Mouse (Mus musculus): ENCODE measurements around the gene Armc2. TPM values are rescaled to one million over a fixed set of nuclear protein-coding genes. Genes with fewer than 3 reads are reported as not detected.

Armc2 gene
- 2.3 and 2.5 TPM in 2 replicates for polyA plus RNA-seq (2015; fragmentation: Nextera tagmentation; extraction: Ambion mirVana)

GRCm38 (mm10) chr10:42018016-42018949 is at the start of gene Armc2:
Gene Armc2 (minus strand): TSS chr10:42018442.
- 3% methylated on average over 55 of the region's 58 CpGs for WGBS

GRCm38 (mm10) chr10:42064446-42064845 is 46.2 kb upstream of the Armc2 start:
- H3K4me2 ChIP-seq (ENCODE audit: low read depth, low read length), result no peak overlapping the region
- no peak overlapping the region for H3K4me3 ChIP-seq (ENCODE audit: low read length)
- no peak overlapping the region for H3K27ac ChIP-seq (ENCODE audit: low read length)
- H3K36me3 ChIP-seq (ENCODE audit: control insufficient read depth, insufficient read depth), result no peaks in the 10 kb centered on the region
- 59% methylated on average over 5 of the region's 5 CpGs for WGBS
- no peak overlapping the region for H3K9ac ChIP-seq (ENCODE audit: low read length)
- H3K27me3 ChIP-seq (ENCODE audit: control insufficient read depth, insufficient read depth, low read length), result no peaks in the 10 kb centered on the region
- ATAC-seq (replicated peaks; ENCODE audit: extremely low read depth, insufficient read depth, low FRiP score), result no peak
- H3K9me3 ChIP-seq (replicated peaks; ENCODE audit: control insufficient read depth, low read length), result no peaks in the 10 kb centered on the region
- H3K4me1 ChIP-seq (ENCODE audit: control insufficient read depth, insufficient read depth, low read length), result no peaks in the 10 kb centered on the region

More at GRCm38 (mm10) chr10:42018016-42018949, at the start of gene Armc2:
- Histone ChIP-seq H3K9me3 (replicated peaks; ENCODE audit: control insufficient read depth, low read length) (no peaks in the 10 kb centered on the region), H3K4me3 (ENCODE audit: low read length) (peak within 1 kb of the TSS; percentile 66), H3K4me1 (ENCODE audit: control insufficient read depth, insufficient read depth, low read length) (peaks cover 8% of the 10 kb centered on the region), H3K9ac (ENCODE audit: low read length) (peak within 1 kb of the TSS; percentile 72), H3K27me3 (ENCODE audit: control insufficient read depth, insufficient read depth, low read length) (peaks cover 2% of the 10 kb centered on the region; the same call in 1 of the 2 replicates), H3K27ac (ENCODE audit: low read length) (no peak within 1 kb of the TSS), H3K4me2 (ENCODE audit: low read depth, low read length) (peak within 1 kb of the TSS; percentile 90), H3K36me3 (ENCODE audit: control insufficient read depth, insufficient read depth) (no peaks in the 10 kb centered on the region)
- peak; percentile 96 for ATAC-seq (replicated peaks; ENCODE audit: extremely low read depth, insufficient read depth, low FRiP score)

- Histone ChIP-seq H3K4me1 (ENCODE audit: control insufficient read depth, insufficient read depth, low read length) (peaks cover 5% of the 10 kb centered on the region; the same call in 1 of the 2 replicates), H3K9ac (ENCODE audit: low read length) (no peak overlapping the region), H3K4me3 (ENCODE audit: low read length) (no peak overlapping the region), H3K4me2 (ENCODE audit: low read depth, low read length) (no peak overlapping the region), H3K9me3 (replicated peaks; ENCODE audit: control insufficient read depth, low read length) (no peaks in the 10 kb centered on the region), H3K36me3 (ENCODE audit: control insufficient read depth, insufficient read depth) (no peaks in the 10 kb centered on the region), H3K27me3 (ENCODE audit: control insufficient read depth, insufficient read depth, low read length) (no peaks in the 10 kb centered on the region), H3K27ac (ENCODE audit: low read length) (no peak overlapping the region)
- WGBS, result 98% methylated on average over 8 of the region's 8 CpGs
- no peak for ATAC-seq (replicated peaks; ENCODE audit: extremely low read depth, insufficient read depth, low FRiP score)
These were observed 41.3 kb upstream of the Armc2 start for GRCm38 (mm10) chr10:42059522-42059921.

- no peaks in the 10 kb centered on the region for H3K36me3 ChIP-seq (ENCODE audit: control insufficient read depth, insufficient read depth)
- 0 out of 2 replicates have a peak overlapping the region, but pooled peaks have one; percentile 32 for H3K9ac ChIP-seq (ENCODE audit: low read length)
- WGBS, result 58% methylated on average over 12 of the region's 12 CpGs
- H3K4me3 ChIP-seq (ENCODE audit: low read length), result no peak overlapping the region
- no peak for ATAC-seq (replicated peaks; ENCODE audit: extremely low read depth, insufficient read depth, low FRiP score)
- no peaks in the 10 kb centered on the region for H3K9me3 ChIP-seq (replicated peaks; ENCODE audit: control insufficient read depth, low read length)
- H3K27me3 ChIP-seq (ENCODE audit: control insufficient read depth, insufficient read depth, low read length), result no peaks in the 10 kb centered on the region
- peak overlapping the region; percentile 46 for H3K27ac ChIP-seq (ENCODE audit: low read length)
- H3K4me2 ChIP-seq (ENCODE audit: low read depth, low read length), result peak overlapping the region; percentile 34
- H3K4me1 ChIP-seq (ENCODE audit: control insufficient read depth, insufficient read depth, low read length), result peaks cover 5% of the 10 kb centered on the region; the same call in 1 of the 2 replicates
These were observed 39.5 kb upstream of the Armc2 start for GRCm38 (mm10) chr10:42057746-42058145.

- Histone ChIP-seq H3K36me3 (ENCODE audit: control insufficient read depth, insufficient read depth) (no peaks in the 10 kb centered on the region), H3K4me2 (ENCODE audit: low read depth, low read length) (peak overlapping the region; percentile 34), H3K27me3 (ENCODE audit: control insufficient read depth, insufficient read depth, low read length) (no peaks in the 10 kb centered on the region), H3K4me1 (ENCODE audit: control insufficient read depth, insufficient read depth, low read length) (peaks cover 5% of the 10 kb centered on the region; the same call in 1 of the 2 replicates), H3K4me3 (ENCODE audit: low read length) (no peak overlapping the region), H3K9me3 (replicated peaks; ENCODE audit: control insufficient read depth, low read length) (no peaks in the 10 kb centered on the region), H3K9ac (ENCODE audit: low read length) (0 out of 2 replicates have a peak overlapping the region, but pooled peaks have one; percentile 32), H3K27ac (ENCODE audit: low read length) (peak overlapping the region; percentile 46; the same call in 1 of the 2 replicates)
- 0 out of 2 replicates have a peak, but pooled peaks have one; percentile 60 for ATAC-seq (replicated peaks; ENCODE audit: extremely low read depth, insufficient read depth, low FRiP score)
- WGBS, result 30% methylated on average over 11 of the region's 11 CpGs
These were observed 39.0 kb upstream of the Armc2 start for GRCm38 (mm10) chr10:42057231-42057601.

GRCm38 (mm10) chr10:42056486-42057230 is 38.4 kb upstream of the Armc2 start:
- H3K4me1 ChIP-seq (ENCODE audit: control insufficient read depth, insufficient read depth, low read length), result peaks cover 5% of the 10 kb centered on the region; the same call in 1 of the 2 replicates
- H3K36me3 ChIP-seq (ENCODE audit: control insufficient read depth, insufficient read depth), result no peaks in the 10 kb centered on the region
- ATAC-seq (replicated peaks; ENCODE audit: extremely low read depth, insufficient read depth, low FRiP score), result no peak
- H3K4me2 ChIP-seq (ENCODE audit: low read depth, low read length), result peak overlapping the region; percentile 34; the same call in 1 of the 2 replicates
- no peak overlapping the region for H3K4me3 ChIP-seq (ENCODE audit: low read length)
- H3K27ac ChIP-seq (ENCODE audit: low read length), result peak overlapping the region; percentile 51; the same call in 1 of the 2 replicates
- no peaks in the 10 kb centered on the region for H3K27me3 ChIP-seq (ENCODE audit: control insufficient read depth, insufficient read depth, low read length)
- WGBS, result 78% methylated on average over 18 of the region's 18 CpGs
- H3K9me3 ChIP-seq (replicated peaks; ENCODE audit: control insufficient read depth, low read length), result no peaks in the 10 kb centered on the region
- no peak overlapping the region for H3K9ac ChIP-seq (ENCODE audit: low read length)

GRCm38 (mm10) chr10:42055224-42056165 is 37.3 kb upstream of the Armc2 start:
- no peaks in the 10 kb centered on the region for H3K9me3 ChIP-seq (replicated peaks; ENCODE audit: control insufficient read depth, low read length)
- WGBS, result 47% methylated on average over 28 of the region's 29 CpGs
- H3K4me2 ChIP-seq (ENCODE audit: low read depth, low read length), result peak overlapping the region; percentile 22
- no peaks in the 10 kb centered on the region for H3K36me3 ChIP-seq (ENCODE audit: control insufficient read depth, insufficient read depth)
- peaks cover 5% of the 10 kb centered on the region; the same call in 1 of the 2 replicates for H3K4me1 ChIP-seq (ENCODE audit: control insufficient read depth, insufficient read depth, low read length)
- H3K27ac ChIP-seq (ENCODE audit: low read length), result peak overlapping the region; percentile 51
- H3K9ac ChIP-seq (ENCODE audit: low read length), result no peak overlapping the region
- H3K4me3 ChIP-seq (ENCODE audit: low read length), result no peak overlapping the region
- no peaks in the 10 kb centered on the region for H3K27me3 ChIP-seq (ENCODE audit: control insufficient read depth, insufficient read depth, low read length)
- peak; percentile 79; the same call in 1 of the 2 replicates for ATAC-seq (replicated peaks; ENCODE audit: extremely low read depth, insufficient read depth, low FRiP score)

- 55% methylated on average over 6 of the region's 6 CpGs for WGBS
- Histone ChIP-seq H3K9me3 (replicated peaks; ENCODE audit: control insufficient read depth, low read length) (no peaks in the 10 kb centered on the region), H3K27me3 (ENCODE audit: control insufficient read depth, insufficient read depth, low read length) (no peaks in the 10 kb centered on the region), H3K9ac (ENCODE audit: low read length) (no peak overlapping the region), H3K27ac (ENCODE audit: low read length) (no peak overlapping the region), H3K4me1 (ENCODE audit: control insufficient read depth, insufficient read depth, low read length) (no peaks in the 10 kb centered on the region), H3K4me2 (ENCODE audit: low read depth, low read length) (no peak overlapping the region), H3K4me3 (ENCODE audit: low read length) (no peak overlapping the region), H3K36me3 (ENCODE audit: control insufficient read depth, insufficient read depth) (no peaks in the 10 kb centered on the region)
- no peak for ATAC-seq (replicated peaks; ENCODE audit: extremely low read depth, insufficient read depth, low FRiP score)
These were observed 32.8 kb upstream of the Armc2 start for GRCm38 (mm10) chr10:42051069-42051468.

Data from heart, embryonic 16.5 days (tissue).